Mouse (Mus musculus): ENCODE results near the gene Abcg8. TPM values are rescaled to one million over a fixed set of nuclear protein-coding genes. Genes with fewer than 3 reads are reported as not detected.

Gene Abcg8
- polyA plus RNA-seq, 1 experiment from 2014 or later: 0.10 TPM

GRCm38 (mm10) chr17:84656205-84656604 is 19.9 kb upstream of the Abcg8 start:
- ATAC-seq (replicated peaks; ENCODE audit: low FRiP score): no peak
- Histone ChIP-seq H3K4me3 (ENCODE audit: low read depth, low read length) (no peak overlapping the region), H3K9ac (ENCODE audit: low read depth, low read length) (no peak overlapping the region), H3K27ac (ENCODE audit: low read depth, low read length) (no peak overlapping the region), H3K27me3 (replicated peaks; ENCODE audit: control insufficient read depth, insufficient read depth, low read length) (no peaks in the 10 kb centered on the region), H3K4me1 (replicated peaks; ENCODE audit: control insufficient read depth, insufficient read depth, low read length) (no peaks in the 10 kb centered on the region), H3K36me3 (ENCODE audit: control insufficient read depth, insufficient read depth, low read length) (no peaks in the 10 kb centered on the region), H3K4me2 (no peak overlapping the region), H3K9me3 (ENCODE audit: control insufficient read depth, low read length) (no peaks in the 10 kb centered on the region)
- 68% methylated on average over 5 of the region's 5 CpGs for WGBS
- no peak for DNase-seq (ENCODE audit: low spot score)

GRCm38 (mm10) chr17:84656653-84657421 is 19.3 kb upstream of the Abcg8 start:
- Histone ChIP-seq H3K9me3 (ENCODE audit: control insufficient read depth, low read length) (no peaks in the 10 kb centered on the region), H3K27me3 (replicated peaks; ENCODE audit: control insufficient read depth, insufficient read depth, low read length) (no peaks in the 10 kb centered on the region), H3K4me1 (replicated peaks; ENCODE audit: control insufficient read depth, insufficient read depth, low read length) (no peaks in the 10 kb centered on the region), H3K27ac (ENCODE audit: low read depth, low read length) (no peak overlapping the region), H3K9ac (ENCODE audit: low read depth, low read length) (no peak overlapping the region), H3K4me3 (ENCODE audit: low read depth, low read length) (no peak overlapping the region), H3K4me2 (no peak overlapping the region), H3K36me3 (ENCODE audit: control insufficient read depth, insufficient read depth, low read length) (no peaks in the 10 kb centered on the region)
- ATAC-seq (replicated peaks; ENCODE audit: low FRiP score) (no peak), DNase-seq (ENCODE audit: low spot score) (no peak)
- 73% methylated on average over 19 of the region's 19 CpGs for WGBS

GRCm38 (mm10) chr17:84657422-84657732 is 18.7 kb upstream of the Abcg8 start:
- H3K36me3 ChIP-seq (ENCODE audit: control insufficient read depth, insufficient read depth, low read length): no peaks in the 10 kb centered on the region
- ATAC-seq (replicated peaks; ENCODE audit: low FRiP score) (no peak), DNase-seq (ENCODE audit: low spot score) (no peak)
- H3K9me3 ChIP-seq (ENCODE audit: control insufficient read depth, low read length): no peaks in the 10 kb centered on the region
- H3K4me1 ChIP-seq (replicated peaks; ENCODE audit: control insufficient read depth, insufficient read depth, low read length): no peaks in the 10 kb centered on the region
- H3K27ac ChIP-seq (ENCODE audit: low read depth, low read length): no peak overlapping the region
- 84% methylated on average over 3 of the region's 3 CpGs for WGBS
- H3K27me3 ChIP-seq (replicated peaks; ENCODE audit: control insufficient read depth, insufficient read depth, low read length): no peaks in the 10 kb centered on the region
- no peak overlapping the region for H3K9ac ChIP-seq (ENCODE audit: low read depth, low read length)
- no peak overlapping the region for H3K4me3 ChIP-seq (ENCODE audit: low read depth, low read length)
- H3K4me2 ChIP-seq: no peak overlapping the region

GRCm38 (mm10) chr17:84657782-84658181 is 18.3 kb upstream of the Abcg8 start:
- H3K27ac ChIP-seq (ENCODE audit: low read depth, low read length): no peak overlapping the region
- no peaks in the 10 kb centered on the region for H3K36me3 ChIP-seq (ENCODE audit: control insufficient read depth, insufficient read depth, low read length)
- H3K9me3 ChIP-seq (ENCODE audit: control insufficient read depth, low read length): no peaks in the 10 kb centered on the region
- DNase-seq (ENCODE audit: low spot score) (no peak), ATAC-seq (replicated peaks; ENCODE audit: low FRiP score) (no peak)
- 81% methylated on average over 7 of the region's 7 CpGs for WGBS
- H3K4me1 ChIP-seq (replicated peaks; ENCODE audit: control insufficient read depth, insufficient read depth, low read length): no peaks in the 10 kb centered on the region
- H3K9ac ChIP-seq (ENCODE audit: low read depth, low read length): no peak overlapping the region
- H3K4me3 ChIP-seq (ENCODE audit: low read depth, low read length): no peak overlapping the region
- no peaks in the 10 kb centered on the region for H3K27me3 ChIP-seq (replicated peaks; ENCODE audit: control insufficient read depth, insufficient read depth, low read length)
- H3K4me2 ChIP-seq: no peak overlapping the region

- H3K9ac ChIP-seq (ENCODE audit: low read depth, low read length): no peak overlapping the region
- no peak overlapping the region for H3K27ac ChIP-seq (ENCODE audit: low read depth, low read length)
- no peak overlapping the region for H3K4me2 ChIP-seq
- H3K36me3 ChIP-seq (ENCODE audit: control insufficient read depth, insufficient read depth, low read length): no peaks in the 10 kb centered on the region
- ATAC-seq (replicated peaks; ENCODE audit: low FRiP score): no peak
- H3K27me3 ChIP-seq (replicated peaks; ENCODE audit: control insufficient read depth, insufficient read depth, low read length): no peaks in the 10 kb centered on the region
- no peak overlapping the region for H3K4me3 ChIP-seq (ENCODE audit: low read depth, low read length)
- 50% methylated on average over 5 of the region's 5 CpGs for WGBS
- H3K4me1 ChIP-seq (replicated peaks; ENCODE audit: control insufficient read depth, insufficient read depth, low read length): no peaks in the 10 kb centered on the region
- no peaks in the 10 kb centered on the region for H3K9me3 ChIP-seq (ENCODE audit: control insufficient read depth, low read length)
- no peak for DNase-seq (ENCODE audit: low spot score)
Measured at GRCm38 (mm10) chr17:84658195-84658594, 17.9 kb upstream of the Abcg8 start.

- 84% methylated on average over 8 of the region's 8 CpGs for WGBS
- ATAC-seq (replicated peaks; ENCODE audit: low FRiP score): no peak
- no peaks in the 10 kb centered on the region for H3K27me3 ChIP-seq (replicated peaks; ENCODE audit: control insufficient read depth, insufficient read depth, low read length)
Measured at GRCm38 (mm10) chr17:84658951-84659350, 17.2 kb upstream of the Abcg8 start.

GRCm38 (mm10) chr17:84665053-84665452 is 11.0 kb upstream of the Abcg8 start:
- Histone ChIP-seq H3K4me1 (replicated peaks; ENCODE audit: control insufficient read depth, insufficient read depth, low read length) (0 out of 2 replicates have a peak, but pooled peaks cover 3% of the 10 kb centered on the region), H3K9ac (ENCODE audit: low read depth, low read length) (no peak overlapping the region), H3K4me2 (no peak overlapping the region), H3K27ac (ENCODE audit: low read depth, low read length) (no peak overlapping the region), H3K27me3 (replicated peaks; ENCODE audit: control insufficient read depth, insufficient read depth, low read length) (no peaks in the 10 kb centered on the region), H3K9me3 (ENCODE audit: control insufficient read depth, low read length) (no peaks in the 10 kb centered on the region), H3K36me3 (ENCODE audit: control insufficient read depth, insufficient read depth, low read length) (no peaks in the 10 kb centered on the region), H3K4me3 (ENCODE audit: low read depth, low read length) (no peak overlapping the region)
- ATAC-seq (replicated peaks; ENCODE audit: low FRiP score) (no peak), DNase-seq (ENCODE audit: low spot score) (no peak)
- 60% methylated on average over 10 of the region's 10 CpGs for WGBS

More at GRCm38 (mm10) chr17:84658951-84659350, 17.2 kb upstream of the Abcg8 start:
- Histone ChIP-seq H3K4me3 (ENCODE audit: low read depth, low read length) (no peak overlapping the region), H3K36me3 (ENCODE audit: control insufficient read depth, insufficient read depth, low read length) (no peaks in the 10 kb centered on the region), H3K4me2 (no peak overlapping the region), H3K27ac (ENCODE audit: low read depth, low read length) (no peak overlapping the region), H3K9me3 (ENCODE audit: control insufficient read depth, low read length) (no peaks in the 10 kb centered on the region), H3K4me1 (replicated peaks; ENCODE audit: control insufficient read depth, insufficient read depth, low read length) (no peaks in the 10 kb centered on the region), H3K9ac (ENCODE audit: low read depth, low read length) (no peak overlapping the region)
- DNase-seq (ENCODE audit: low spot score): no peak

GRCm38 (mm10) chr17:84665691-84666090 is 10.4 kb upstream of the Abcg8 start:
- WGBS: 30% methylated on average over 9 of the region's 9 CpGs
- Histone ChIP-seq H3K27ac (ENCODE audit: low read depth, low read length) (no peak overlapping the region), H3K4me1 (replicated peaks; ENCODE audit: control insufficient read depth, insufficient read depth, low read length) (0 out of 2 replicates have a peak, but pooled peaks cover 3% of the 10 kb centered on the region), H3K27me3 (replicated peaks; ENCODE audit: control insufficient read depth, insufficient read depth, low read length) (no peaks in the 10 kb centered on the region), H3K9me3 (ENCODE audit: control insufficient read depth, low read length) (no peaks in the 10 kb centered on the region), H3K36me3 (ENCODE audit: control insufficient read depth, insufficient read depth, low read length) (no peaks in the 10 kb centered on the region), H3K9ac (ENCODE audit: low read depth, low read length) (no peak overlapping the region), H3K4me2 (no peak overlapping the region), H3K4me3 (ENCODE audit: low read depth, low read length) (no peak overlapping the region)
- DNase-seq (ENCODE audit: low spot score) (no peak), ATAC-seq (replicated peaks; ENCODE audit: low FRiP score) (no peak)

- Histone ChIP-seq H3K27ac (ENCODE audit: low read depth, low read length) (no peak overlapping the region), H3K27me3 (replicated peaks; ENCODE audit: control insufficient read depth, insufficient read depth, low read length) (no peaks in the 10 kb centered on the region), H3K4me2 (no peak overlapping the region), H3K4me1 (replicated peaks; ENCODE audit: control insufficient read depth, insufficient read depth, low read length) (0 out of 2 replicates have a peak, but pooled peaks cover 3% of the 10 kb centered on the region), H3K9ac (ENCODE audit: low read depth, low read length) (no peak overlapping the region), H3K4me3 (ENCODE audit: low read depth, low read length) (no peak overlapping the region), H3K9me3 (ENCODE audit: control insufficient read depth, low read length) (no peaks in the 10 kb centered on the region), H3K36me3 (ENCODE audit: control insufficient read depth, insufficient read depth, low read length) (no peaks in the 10 kb centered on the region)
- no peak for ATAC-seq (replicated peaks; ENCODE audit: low FRiP score)
- DNase-seq (ENCODE audit: low spot score): no peak
- 86% methylated on average over 3 of the region's 3 CpGs for WGBS
Measured at GRCm38 (mm10) chr17:84667848-84668247, 8.3 kb upstream of the Abcg8 start.
